Mouse (Mus musculus): ENCODE measurements at regions not wholly inside any gene's neighbourhood (a gene's known extent, or its start where the extent isn't known, plus 50 kb on each side); places are given as distances from the start of the nearest gene placed in this dataset.

DNA sequence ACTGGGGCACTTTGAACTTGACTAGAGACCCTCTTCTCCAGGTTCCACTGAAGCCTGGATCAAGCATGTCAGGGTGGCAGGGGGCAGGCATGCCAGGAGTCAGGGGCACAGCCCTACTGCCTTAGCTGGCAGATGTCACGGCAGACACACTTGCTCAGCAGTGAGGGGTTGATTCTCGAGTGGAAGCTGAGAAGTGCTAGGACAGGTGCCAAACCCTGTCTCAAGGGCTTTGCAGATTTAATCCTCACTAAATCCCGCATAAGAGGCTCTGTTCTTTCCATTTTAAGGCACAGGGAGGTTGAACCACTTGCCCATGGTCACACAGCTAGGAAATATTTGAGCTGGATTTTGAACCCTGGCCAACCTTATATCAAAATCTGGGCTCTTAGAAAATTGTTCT lies 223.5 kb upstream of the Mvb12b start:
- H3K4me3 ChIP-seq (ENCODE audit: low read depth, low read length): no peak overlapping the region
- H3K27ac ChIP-seq (ENCODE audit: low read depth, low read length): no peak overlapping the region
- no peak overlapping the region for H3K9ac ChIP-seq (replicated peaks; ENCODE audit: low read depth, low read length)
- H3K9me3 ChIP-seq (ENCODE audit: control insufficient read depth, low read length): no peaks in the 10 kb centered on the region
- 47% methylated on average over 3 of the region's 3 CpGs for WGBS
- no peak overlapping the region for H3K4me2 ChIP-seq (ENCODE audit: low read depth, low read length)
- H3K36me3 ChIP-seq (ENCODE audit: control insufficient read depth, insufficient read depth, low read length): no peaks in the 10 kb centered on the region
- H3K27me3 ChIP-seq (ENCODE audit: control insufficient read depth, insufficient read depth, low read length): no peaks in the 10 kb centered on the region
- ATAC-seq (ENCODE audit: low read depth): no peak
- H3K4me1 ChIP-seq (ENCODE audit: control insufficient read depth, insufficient read depth, low read length): peaks cover 19% of the 10 kb centered on the region

DNA sequence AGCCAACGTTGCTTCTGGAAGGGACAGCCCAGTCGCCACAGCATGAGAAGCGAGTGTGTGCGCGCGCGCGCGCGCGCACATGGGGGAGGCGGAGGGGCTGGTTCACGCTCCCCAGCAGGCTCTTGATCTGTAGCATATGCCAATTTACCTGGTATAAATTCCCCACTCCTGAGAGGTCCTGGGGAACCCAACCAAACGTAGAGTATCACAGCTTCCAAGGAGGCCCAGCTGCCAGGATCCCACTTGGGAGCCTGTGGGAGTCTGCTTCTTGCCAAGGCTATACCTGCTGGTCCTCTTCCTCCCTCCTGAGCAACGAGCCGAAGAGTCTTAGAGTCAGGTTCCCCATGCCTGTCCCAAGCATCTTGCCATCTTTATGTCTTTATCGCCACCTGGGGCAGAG lies 222.8 kb upstream of the Mvb12b start:
- no peaks in the 10 kb centered on the region for H3K9me3 ChIP-seq (ENCODE audit: control insufficient read depth, low read length)
- no peak overlapping the region for H3K27ac ChIP-seq (ENCODE audit: low read depth, low read length)
- H3K9ac ChIP-seq (replicated peaks; ENCODE audit: low read depth, low read length): no peak overlapping the region
- H3K4me2 ChIP-seq (ENCODE audit: low read depth, low read length): no peak overlapping the region
- no peaks in the 10 kb centered on the region for H3K36me3 ChIP-seq (ENCODE audit: control insufficient read depth, insufficient read depth, low read length)
- no peak for ATAC-seq (ENCODE audit: low read depth)
- 83% methylated on average over 17 of the region's 17 CpGs for WGBS
- no peaks in the 10 kb centered on the region for H3K27me3 ChIP-seq (ENCODE audit: control insufficient read depth, insufficient read depth, low read length)
- H3K4me3 ChIP-seq (ENCODE audit: low read depth, low read length): no peak overlapping the region
- peaks cover 26% of the 10 kb centered on the region for H3K4me1 ChIP-seq (ENCODE audit: control insufficient read depth, insufficient read depth, low read length)

GRCm38 (mm10) chr2:34107566-34108303 lies 220.0 kb upstream of the Mvb12b start:
- Histone ChIP-seq H3K27ac (ENCODE audit: low read depth, low read length) (peak overlapping the region; percentile 91), H3K4me3 (ENCODE audit: low read depth, low read length) (no peak overlapping the region), H3K4me2 (ENCODE audit: low read depth, low read length) (peak overlapping the region; percentile 40; the same call in 1 of the 2 replicates), H3K36me3 (ENCODE audit: control insufficient read depth, insufficient read depth, low read length) (no peaks in the 10 kb centered on the region), H3K27me3 (ENCODE audit: control insufficient read depth, insufficient read depth, low read length) (no peaks in the 10 kb centered on the region), H3K9me3 (ENCODE audit: control insufficient read depth, low read length) (no peaks in the 10 kb centered on the region), H3K4me1 (ENCODE audit: control insufficient read depth, insufficient read depth, low read length) (peaks cover 33% of the 10 kb centered on the region), H3K9ac (replicated peaks; ENCODE audit: low read depth, low read length) (0 out of 2 replicates have a peak overlapping the region, but pooled peaks have one; percentile 37)
- 20% methylated on average over 27 of the region's 27 CpGs for WGBS
- ATAC-seq (ENCODE audit: low read depth): peak; percentile 69

DNA sequence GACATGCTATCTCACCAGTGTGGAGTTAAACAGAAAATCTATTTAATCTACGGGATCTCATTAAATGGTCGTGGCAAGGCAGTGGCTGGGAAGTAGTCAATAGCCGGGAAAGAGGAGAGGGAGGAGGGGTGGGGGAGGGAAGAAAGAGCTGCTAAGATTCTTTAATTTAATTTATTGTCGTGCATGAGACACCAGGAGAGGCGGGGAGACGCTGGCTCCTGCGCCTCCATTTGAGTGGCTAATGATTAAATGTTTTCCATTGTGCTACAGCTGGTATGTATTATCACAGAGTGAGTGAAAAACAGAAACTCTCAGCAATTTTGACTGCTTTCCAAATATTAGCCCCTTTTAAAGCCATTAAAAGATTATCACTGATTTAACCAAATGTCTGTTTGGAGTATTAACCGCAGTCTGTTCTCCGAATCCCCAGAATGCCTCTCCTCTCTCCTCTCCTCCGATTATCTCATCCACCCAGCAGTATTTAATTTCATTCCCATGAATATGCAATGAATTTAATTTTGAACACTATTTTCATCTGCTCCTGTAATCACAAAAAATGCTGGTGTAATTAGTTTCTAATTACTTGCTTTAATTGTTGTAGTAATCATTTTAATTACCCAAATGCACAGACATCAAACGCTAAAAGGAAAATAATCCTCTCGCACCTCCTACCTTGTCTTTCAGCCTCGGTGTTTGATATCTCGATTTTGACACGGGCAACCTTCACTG lies 219.3 kb upstream of the Mvb12b start:
- peak; percentile 60 for ATAC-seq (ENCODE audit: low read depth)
- H3K9me3 ChIP-seq (ENCODE audit: control insufficient read depth, low read length): no peaks in the 10 kb centered on the region
- peaks cover 33% of the 10 kb centered on the region for H3K4me1 ChIP-seq (ENCODE audit: control insufficient read depth, insufficient read depth, low read length)
- 16% methylated on average over 15 of the region's 15 CpGs for WGBS
- H3K9ac ChIP-seq (replicated peaks; ENCODE audit: low read depth, low read length): 0 out of 2 replicates have a peak overlapping the region, but pooled peaks have one; percentile 37
- peak overlapping the region; percentile 91 for H3K27ac ChIP-seq (ENCODE audit: low read depth, low read length)
- no peak overlapping the region for H3K4me3 ChIP-seq (ENCODE audit: low read depth, low read length)
- H3K27me3 ChIP-seq (ENCODE audit: control insufficient read depth, insufficient read depth, low read length): no peaks in the 10 kb centered on the region
- H3K4me2 ChIP-seq (ENCODE audit: low read depth, low read length): peak overlapping the region; percentile 40
- no peaks in the 10 kb centered on the region for H3K36me3 ChIP-seq (ENCODE audit: control insufficient read depth, insufficient read depth, low read length)

GRCm38 (mm10) chr2:34106245-34106644 lies 218.5 kb upstream of the Mvb12b start:
- 0 out of 2 replicates have a peak, but pooled peaks have one; percentile 10 for ATAC-seq (ENCODE audit: low read depth)
- H3K4me2 ChIP-seq (ENCODE audit: low read depth, low read length): peak overlapping the region; percentile 40
- no peaks in the 10 kb centered on the region for H3K9me3 ChIP-seq (ENCODE audit: control insufficient read depth, low read length)
- WGBS: 9% methylated on average over 9 of the region's 9 CpGs
- no peaks in the 10 kb centered on the region for H3K27me3 ChIP-seq (ENCODE audit: control insufficient read depth, insufficient read depth, low read length)
- peaks cover 33% of the 10 kb centered on the region for H3K4me1 ChIP-seq (ENCODE audit: control insufficient read depth, insufficient read depth, low read length)
- peak overlapping the region; percentile 91 for H3K27ac ChIP-seq (ENCODE audit: low read depth, low read length)
- H3K36me3 ChIP-seq (ENCODE audit: control insufficient read depth, insufficient read depth, low read length): no peaks in the 10 kb centered on the region
- H3K9ac ChIP-seq (replicated peaks; ENCODE audit: low read depth, low read length): 0 out of 2 replicates have a peak overlapping the region, but pooled peaks have one; percentile 21
- no peak overlapping the region; the same call in 1 of the 2 replicates for H3K4me3 ChIP-seq (ENCODE audit: low read depth, low read length)

GRCm38 (mm10) chr2:34105271-34106051 lies 217.7 kb upstream of the Mvb12b start:
- H3K9me3 ChIP-seq (ENCODE audit: control insufficient read depth, low read length): no peaks in the 10 kb centered on the region
- ATAC-seq (ENCODE audit: low read depth): no peak
- 0 out of 2 replicates have a peak overlapping the region, but pooled peaks have one; percentile 21 for H3K9ac ChIP-seq (replicated peaks; ENCODE audit: low read depth, low read length)
- peaks cover 33% of the 10 kb centered on the region for H3K4me1 ChIP-seq (ENCODE audit: control insufficient read depth, insufficient read depth, low read length)
- WGBS: 14% methylated on average over 13 of the region's 13 CpGs
- H3K27me3 ChIP-seq (ENCODE audit: control insufficient read depth, insufficient read depth, low read length): no peaks in the 10 kb centered on the region
- no peaks in the 10 kb centered on the region for H3K36me3 ChIP-seq (ENCODE audit: control insufficient read depth, insufficient read depth, low read length)
- no peak overlapping the region; the same call in 1 of the 2 replicates for H3K4me3 ChIP-seq (ENCODE audit: low read depth, low read length)
- peak overlapping the region; percentile 40 for H3K4me2 ChIP-seq (ENCODE audit: low read depth, low read length)
- H3K27ac ChIP-seq (ENCODE audit: low read depth, low read length): peak overlapping the region; percentile 91

DNA sequence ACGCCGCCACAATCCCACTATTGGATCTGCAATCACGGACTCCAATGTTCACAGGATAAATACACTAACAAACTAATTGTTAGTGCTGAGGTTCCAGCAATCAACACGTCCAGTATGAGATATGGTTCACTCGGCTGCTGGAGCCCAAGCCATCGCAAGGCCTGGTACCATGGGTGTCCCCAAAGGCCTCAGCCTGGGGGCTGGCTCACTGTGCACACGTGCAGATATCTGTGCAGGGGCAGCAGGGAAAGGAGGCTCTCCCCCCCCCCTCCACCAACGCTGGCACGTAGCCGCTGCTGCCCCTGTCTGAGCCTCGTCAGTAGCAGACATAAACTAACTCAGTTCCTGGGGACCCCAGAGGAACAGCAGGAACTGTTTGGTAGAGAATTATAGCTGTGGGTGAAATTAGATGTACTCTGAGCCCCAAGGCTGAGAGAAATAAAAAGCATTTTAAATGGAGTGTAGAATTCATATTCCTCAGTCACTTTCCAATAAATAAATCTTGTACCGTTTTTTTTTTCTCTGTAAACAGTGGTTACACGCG lies 210.3 kb upstream of the Mvb12b start:
- Histone ChIP-seq H3K27ac (ENCODE audit: low read depth, low read length) (peak overlapping the region; percentile 68; the same call in 1 of the 2 replicates), H3K9me3 (ENCODE audit: control insufficient read depth, low read length) (no peaks in the 10 kb centered on the region), H3K36me3 (ENCODE audit: control insufficient read depth, insufficient read depth, low read length) (no peaks in the 10 kb centered on the region), H3K9ac (replicated peaks; ENCODE audit: low read depth, low read length) (no peak overlapping the region), H3K4me1 (ENCODE audit: control insufficient read depth, insufficient read depth, low read length) (peaks cover 9% of the 10 kb centered on the region; the same call in 1 of the 2 replicates), H3K4me2 (ENCODE audit: low read depth, low read length) (no peak overlapping the region), H3K27me3 (ENCODE audit: control insufficient read depth, insufficient read depth, low read length) (no peaks in the 10 kb centered on the region), H3K4me3 (ENCODE audit: low read depth, low read length) (no peak overlapping the region)
- peak; percentile 66 for ATAC-seq (ENCODE audit: low read depth)
- WGBS: 32% methylated on average over 14 of the region's 14 CpGs

DNA sequence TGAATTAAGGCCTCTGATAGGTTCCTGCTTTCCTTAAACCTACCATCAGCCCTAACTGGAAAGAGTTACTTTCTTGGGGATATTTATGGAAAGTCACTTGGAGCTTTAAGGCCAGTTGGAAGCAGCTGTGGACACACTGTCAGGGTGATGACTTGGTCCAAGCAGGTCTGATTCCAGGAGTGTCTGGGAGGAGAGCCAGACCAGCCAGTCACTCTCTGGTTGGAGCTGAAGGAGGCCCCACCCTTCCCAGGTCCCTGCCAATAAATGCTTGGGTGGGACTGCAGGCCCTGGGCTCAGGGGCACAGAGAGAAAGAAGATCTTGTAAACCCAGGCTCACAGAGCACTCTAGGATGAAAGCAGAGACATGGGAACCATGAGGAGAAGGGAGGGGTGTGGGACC lies 208.8 kb upstream of the Mvb12b start:
- no peaks in the 10 kb centered on the region for H3K27me3 ChIP-seq (ENCODE audit: control insufficient read depth, insufficient read depth, low read length)
- no peak overlapping the region for H3K4me2 ChIP-seq (ENCODE audit: low read depth, low read length)
- no peaks in the 10 kb centered on the region for H3K36me3 ChIP-seq (ENCODE audit: control insufficient read depth, insufficient read depth, low read length)
- no peak overlapping the region for H3K4me3 ChIP-seq (ENCODE audit: low read depth, low read length)
- H3K9ac ChIP-seq (replicated peaks; ENCODE audit: low read depth, low read length): no peak overlapping the region
- no peak for ATAC-seq (ENCODE audit: low read depth)
- peaks cover 16% of the 10 kb centered on the region; the same call in 1 of the 2 replicates for H3K4me1 ChIP-seq (ENCODE audit: control insufficient read depth, insufficient read depth, low read length)
- H3K27ac ChIP-seq (ENCODE audit: low read depth, low read length): no peak overlapping the region
- no peaks in the 10 kb centered on the region for H3K9me3 ChIP-seq (ENCODE audit: control insufficient read depth, low read length)

Measured in neural tube, embryonic 14.5 days (tissue).